Mouse (Mus musculus) cerebellum, adult 2 months (tissue): ENCODE measurements around the gene Tmem184b. TPM values are rescaled to one million over a fixed set of nuclear protein-coding genes. Genes with fewer than 3 reads are reported as not detected.
A peak's percentile ranks its signal among the peaks of the same experiment; 100 is the strongest.

ENCODE experiments used
- DNase-seq, 2 experiments: peaks; one replicate each; pipeline ENCODE4 v3.0.0; 2021
- H3K27ac ChIP-seq: fragments of 200-500 bp; 2 replicates; pipeline ENCODE4 v1.5.1; 2012; ENCODE audit warnings: low read length, control low read depth, inconsistent platforms; ENCODE audit not compliant: insufficient read depth
- H3K27me3 ChIP-seq: fragments of 200-500 bp; 2 replicates; pipeline ENCODE4 v1.6.1; 2012; ENCODE audit warnings: inconsistent platforms, mild to moderate bottlenecking, low read length, moderate library complexity; ENCODE audit not compliant: control insufficient read depth, insufficient read depth
- H3K4me1 ChIP-seq: fragments of 200-500 bp; 2 replicates; pipeline ENCODE4 v1.6.1; 2011; ENCODE audit warnings: low read length; ENCODE audit not compliant: control insufficient read depth, insufficient read depth
- H3K4me3 ChIP-seq: fragments of 200-500 bp; replicated peaks from 2 replicates; pipeline ENCODE3; 2011; ENCODE audit warnings: mild to moderate bottlenecking, low read depth, low read length, control low read depth; ENCODE audit not compliant: insufficient read depth
- CTCF ChIP-seq: fragments of 200-500 bp; IDR thresholded peaks from 2 replicates; pipeline ENCODE4 v1.5.1; 2011; ENCODE audit warnings: low read depth, mild to moderate bottlenecking, control low read depth, low read length, moderate library complexity, borderline replicate concordance; ENCODE audit not compliant: insufficient read depth
- POLR2A ChIP-seq: fragments of 200-500 bp; IDR thresholded peaks from 2 replicates; pipeline ENCODE4 v1.6.1; 2011; ENCODE audit warnings: low read length, control low read depth, borderline replicate concordance; ENCODE audit not compliant: insufficient read depth
- WGBS: fragments of 180-500 bp; shearing (Covaris S2); methylation state at CpG from one replicate; pipeline ENCODE4 v1.1.7; 2018; 5-methylcytosine and 5-hydroxymethylcytosine counted together
- polyA plus RNA-seq: library from polyadenylated mRNA; depleted of rRNA; stranded (reverse); fragments of >200 nt; gene quantifications from 2 replicates; pipeline ENCODE4 v1.2.3, GENCODE M21; 2012

Gene Tmem184b
- polyA plus RNA-seq, 1 experiment = 88.5 TPM

DNA sequence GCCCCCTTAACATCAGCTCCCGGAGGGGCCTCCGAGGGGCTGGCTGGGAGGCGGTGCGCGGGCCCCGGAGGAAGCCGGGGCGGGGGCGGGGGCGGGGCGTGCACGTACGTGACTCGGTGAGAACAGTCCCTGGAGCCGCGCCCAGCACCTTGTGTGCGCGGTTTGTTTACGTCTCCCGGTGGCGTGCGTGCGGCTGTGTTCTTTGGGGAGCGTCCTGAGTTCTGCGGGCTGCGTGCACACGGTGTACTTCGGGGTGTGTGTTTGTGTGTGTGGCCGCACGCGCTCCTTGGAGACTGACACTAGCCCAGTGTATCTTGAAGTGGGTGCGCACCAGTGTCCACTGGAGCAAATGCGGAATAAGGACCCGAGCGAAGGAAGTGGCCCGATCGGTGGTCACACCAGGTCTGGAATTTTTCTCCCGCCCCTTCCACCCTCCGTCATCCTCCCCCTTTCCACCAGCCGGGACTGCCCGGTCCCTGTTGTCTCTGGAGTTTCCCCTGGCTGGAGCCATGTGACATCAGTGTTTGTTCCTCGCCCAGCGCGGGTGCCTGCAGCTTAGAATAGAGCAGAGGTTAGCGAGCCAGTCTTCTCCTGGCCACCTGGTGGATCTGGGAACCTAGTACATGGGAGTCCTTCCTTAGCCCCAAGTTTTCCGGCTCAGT lies 55.4 kb downstream of the Tmem184b start:
- H3K4me3 ChIP-seq = peak overlapping the region; percentile 79
- peaks cover 3% of the 10 kb centered on the region; the same call in 1 of the 2 replicates for H3K4me1 ChIP-seq
- TF ChIP-seq CTCF (no peak), POLR2A (no peak)
- WGBS = 1% methylated on average over 46 of the region's 46 CpGs
- H3K27ac ChIP-seq = no peak overlapping the region
- no peaks in the 10 kb centered on the region; the same call in 1 of the 2 replicates for H3K27me3 ChIP-seq
- DNase-seq = peak; percentile 43 to 46

DNA sequence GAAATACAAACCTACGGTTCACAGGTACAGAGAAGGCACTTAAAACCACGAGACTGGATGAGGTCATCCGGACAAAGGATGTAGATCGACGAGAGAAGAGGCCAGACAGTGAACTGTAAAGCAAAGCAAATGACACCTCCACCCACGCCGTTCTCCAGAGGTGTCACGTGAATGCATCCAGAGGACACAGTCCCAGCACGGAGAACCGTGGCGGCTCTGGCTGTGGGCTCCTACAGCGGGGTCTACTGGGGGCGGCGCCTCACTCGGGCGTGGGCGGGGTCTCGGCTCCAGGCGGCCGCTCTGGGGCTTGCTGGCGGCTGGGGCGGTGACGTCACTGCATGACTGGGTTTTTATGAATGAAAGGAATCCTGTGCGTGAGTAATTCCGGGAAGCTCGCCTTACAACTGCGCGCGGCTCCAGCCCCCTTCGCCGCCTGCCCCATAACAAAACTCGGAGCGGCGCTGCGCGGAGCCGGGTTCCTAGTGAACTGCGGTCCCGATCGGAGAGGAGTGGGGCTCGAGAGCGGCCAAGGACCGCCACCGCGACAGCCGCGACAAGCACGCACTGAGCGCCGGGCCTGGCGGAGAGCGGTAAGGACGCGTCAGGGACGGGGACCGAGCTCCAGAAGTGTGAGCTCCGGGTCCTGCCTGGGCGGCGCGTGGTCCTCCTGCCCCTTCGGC lies 56.1 kb downstream of the Tmem184b start:
- no peak overlapping the region for H3K27ac ChIP-seq
- no peaks in the 10 kb centered on the region; the same call in 1 of the 2 replicates for H3K27me3 ChIP-seq
- TF ChIP-seq CTCF (no peak), POLR2A (no peak)
- peaks cover 3% of the 10 kb centered on the region; the same call in 1 of the 2 replicates for H3K4me1 ChIP-seq
- under 1% methylated on average over 61 of the region's 61 CpGs for WGBS
- H3K4me3 ChIP-seq = peak overlapping the region; percentile 79
- DNase-seq = peak; percentile 80 to 81

DNA sequence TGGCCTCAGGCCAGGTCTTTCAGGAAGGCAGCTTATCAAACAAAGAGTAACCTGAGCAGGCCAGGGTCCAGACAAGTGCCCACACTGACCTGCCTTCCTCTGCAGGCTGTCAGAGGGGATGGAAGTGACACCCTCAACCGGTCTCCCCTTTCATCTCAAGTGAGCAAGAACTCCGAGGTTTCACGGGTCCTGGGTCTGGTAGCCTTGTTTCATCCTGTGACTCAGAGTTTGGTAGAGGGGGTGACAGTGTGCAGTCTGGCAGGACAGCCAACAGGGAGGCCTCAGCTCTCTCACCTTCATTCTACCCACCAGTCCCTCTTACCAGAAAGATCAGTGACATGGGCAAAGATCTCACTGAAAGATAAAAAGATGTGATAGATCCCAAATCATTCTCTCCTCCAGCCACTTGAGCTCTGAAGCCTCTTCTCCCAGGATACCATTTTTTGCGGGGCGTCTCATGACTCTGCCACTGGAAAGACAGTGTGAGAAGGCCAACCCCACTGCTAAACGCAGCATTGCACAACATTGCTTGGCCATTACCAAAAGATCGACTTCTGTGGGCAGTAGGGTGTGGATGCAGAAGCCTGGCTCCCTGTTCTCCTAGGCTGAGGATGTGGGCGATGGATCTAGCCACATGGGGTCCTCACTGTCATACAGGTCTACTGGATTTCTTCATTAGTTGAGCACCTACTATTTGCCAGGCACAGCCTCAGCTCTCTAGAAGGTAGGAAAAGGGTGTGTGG lies 57.1 kb downstream of the Tmem184b start, which contains the start of gene Maff:
Gene Maff (plus strand): TSS at position 571 of the 743 bp plus-strand sequence.
- no peak for DNase-seq
- WGBS = 63% methylated on average over 8 of the region's 8 CpGs
- Histone ChIP-seq H3K27me3 (no peaks in the 10 kb centered on the region; the same call in 1 of the 2 replicates), H3K4me3 (peak within 1 kb of the TSS; percentile 79), H3K4me1 (peaks cover 3% of the 10 kb centered on the region; the same call in 1 of the 2 replicates), H3K27ac (no peak within 1 kb of the TSS)
- TF ChIP-seq CTCF = no peak

- WGBS = 88% methylated on average over 4 of the region's 4 CpGs
- no peaks in the 10 kb centered on the region; the same call in 1 of the 2 replicates for H3K27me3 ChIP-seq
- no peak overlapping the region for H3K4me3 ChIP-seq
- peaks cover 3% of the 10 kb centered on the region; the same call in 1 of the 2 replicates for H3K4me1 ChIP-seq
- no peak for TF ChIP-seq POLR2A
- no peak for TF ChIP-seq CTCF
- H3K27ac ChIP-seq = no peak overlapping the region
- no peak for DNase-seq
Measured at GRCm38 (mm10) chr15:79344627-79345026, 58.7 kb downstream of the Tmem184b start.

DNA sequence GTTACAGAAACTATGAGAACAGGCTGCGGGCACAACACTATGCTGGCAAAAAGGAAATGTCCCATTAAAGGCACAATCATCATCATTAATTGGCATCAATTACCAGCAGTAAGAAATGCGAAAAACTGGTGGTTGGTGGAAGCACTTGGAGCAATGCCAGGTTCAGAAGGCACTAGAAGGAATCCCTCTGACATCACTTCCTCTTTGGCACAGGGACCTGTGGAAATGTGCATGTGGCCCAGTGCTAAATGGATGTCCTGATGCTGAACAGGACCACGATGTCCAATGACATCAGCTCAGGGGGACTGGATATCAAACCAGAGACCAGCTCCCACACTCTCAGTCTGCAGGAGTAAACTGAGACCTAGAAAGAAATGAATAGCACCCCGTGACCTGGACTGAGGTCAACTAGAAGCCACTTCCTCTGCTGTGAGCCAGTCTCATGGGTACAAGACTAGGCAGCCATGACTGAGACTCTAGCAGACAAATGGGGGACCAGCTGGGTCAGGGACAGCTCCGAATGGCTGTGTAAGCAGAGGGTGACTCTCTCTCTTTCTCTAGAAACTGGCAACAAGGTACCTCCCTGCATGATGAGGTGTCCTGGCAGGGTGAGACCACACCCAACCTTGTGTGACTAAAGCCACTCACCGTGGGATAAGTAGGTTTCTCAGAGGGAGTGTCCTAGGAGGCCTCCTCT lies 60.6 kb downstream of the Tmem184b start:
- no peak for DNase-seq
- Histone ChIP-seq H3K27me3 (no peaks in the 10 kb centered on the region), H3K4me3 (no peak overlapping the region), H3K4me1 (peaks cover 3% of the 10 kb centered on the region; the same call in 1 of the 2 replicates), H3K27ac (no peak overlapping the region)
- WGBS = 79% methylated on average over 6 of the region's 6 CpGs
- TF ChIP-seq POLR2A = no peak
- TF ChIP-seq CTCF = no peak

GRCm38 (mm10) chr15:79338978-79339377 lies 64.4 kb downstream of the Tmem184b start:
- H3K4me1 ChIP-seq = no peaks in the 10 kb centered on the region
- whole genome bisulfite sequencing = 73% methylated on average over 5 of the region's 5 CpGs
- no peak for DNase-seq
- no peak overlapping the region for H3K4me3 ChIP-seq
- H3K27me3 ChIP-seq = no peaks in the 10 kb centered on the region
- TF ChIP-seq CTCF = no peak
- no peak for TF ChIP-seq POLR2A
- no peak overlapping the region for H3K27ac ChIP-seq

DNA sequence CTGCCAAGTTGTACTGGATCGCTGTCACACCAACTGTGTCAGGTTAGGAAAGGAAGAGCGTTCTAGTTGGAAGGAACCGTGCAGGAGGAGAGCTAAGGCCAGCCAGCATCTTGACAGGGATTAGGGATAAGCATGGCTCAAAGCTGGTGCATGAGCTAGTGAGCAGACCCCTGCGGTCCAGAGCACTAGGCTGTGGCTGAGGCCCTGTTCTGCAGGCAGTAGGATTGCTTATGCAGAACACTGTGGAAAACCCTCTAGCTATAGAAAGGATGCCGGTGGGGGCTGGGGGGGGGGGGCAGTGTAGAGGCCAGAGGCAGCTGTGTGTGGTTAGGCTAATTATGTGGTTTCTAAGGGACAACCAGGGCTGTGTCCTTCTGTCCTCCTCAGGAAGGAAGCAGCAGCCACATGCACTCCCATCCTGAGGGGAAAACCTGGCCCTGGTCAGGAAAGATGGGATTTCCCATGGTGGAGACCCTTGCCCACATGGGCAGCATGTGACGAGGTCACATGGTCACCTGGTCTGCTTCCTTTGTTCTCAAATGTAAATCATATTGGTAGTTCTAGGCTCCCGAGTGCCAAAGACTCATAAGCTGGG lies 68.2 kb downstream of the Tmem184b start:
- H3K4me1 ChIP-seq = no peaks in the 10 kb centered on the region
- TF ChIP-seq CTCF = no peak
- TF ChIP-seq POLR2A = no peak
- 63% methylated on average over 7 of the region's 7 CpGs for WGBS
- H3K4me3 ChIP-seq = no peak overlapping the region
- DNase-seq = no peak
- no peaks in the 10 kb centered on the region for H3K27me3 ChIP-seq
- H3K27ac ChIP-seq = no peak overlapping the region

DNA sequence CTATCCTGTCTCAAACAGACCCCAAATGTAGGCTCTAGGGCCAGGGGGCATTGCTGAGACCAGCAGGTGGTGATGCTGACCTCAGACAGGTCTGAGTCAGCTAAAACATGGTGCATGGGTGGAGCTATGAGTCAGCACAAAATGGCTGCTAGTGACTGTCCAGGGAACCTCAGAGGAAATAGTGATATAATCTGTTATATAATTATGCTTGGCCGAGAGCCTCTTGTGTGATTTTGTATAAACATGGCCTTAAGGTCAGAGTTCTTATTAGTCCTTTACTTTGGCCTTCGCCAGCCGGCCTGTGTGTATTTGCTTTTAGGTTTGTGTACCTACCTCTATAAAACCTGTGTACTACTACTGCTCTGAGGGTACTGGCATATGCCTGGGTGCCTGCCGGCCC lies 70.0 kb downstream of the Tmem184b start:
- no peak overlapping the region for H3K4me3 ChIP-seq
- no peak for TF ChIP-seq CTCF
- no peak for TF ChIP-seq POLR2A
- DNase-seq = no peak
- no peak overlapping the region for H3K27ac ChIP-seq
- 82% methylated on average over 4 of the region's 4 CpGs for WGBS
- no peaks in the 10 kb centered on the region for H3K27me3 ChIP-seq
- no peaks in the 10 kb centered on the region for H3K4me1 ChIP-seq
